Mouse (Mus musculus) megakaryocyte, adult 5-6 weeks (primary cell): ENCODE results near the gene Has1. TPM values are rescaled to one million over a fixed set of nuclear protein-coding genes. Genes with fewer than 3 reads are reported as not detected.

Source experiments
- ATAC-seq: 2 replicates; pipeline ENCODE4 v1.8.0; 2016; ENCODE audit warnings: mild to moderate bottlenecking, inconsistent platforms; ENCODE audit not compliant: poor library complexity, severe bottlenecking
- total RNA-seq, 2 experiments: library from RNA; stranded (forward) in 1 of 2; stranded (reverse) in 1 of 2; fragments of 153-499, 151-499 nt in 1 of 2; fragments of 221-1000, 200-1000 nt in 1 of 2; gene quantifications; 2 replicates each; pipeline versions ENCODE4 v1.2.3 to v1.2.4; 2015 to 2017

Has1 gene
- total RNA-seq, 2 experiments from 2014 or later, result not detected

- no peak for ATAC-seq
Observed at GRCm38 (mm10) chr17:17795527-17795926, 59.5 kb downstream of the Has1 start.

Other genes with a start within 250 kb of the Has1 start
- 89.2 and 89.9 TPM in 2 replicates for gene Lnpep, start 230.2 kb downstream of the Has1 start, total RNA-seq (2015)
- 57.6 and 72.7 TPM in 2 replicates for gene Lnpep, start 230.2 kb downstream of the Has1 start, total RNA-seq (2017)
- gene Vmn2r90, start 151.5 kb downstream of the Has1 start, total RNA-seq (2015), result not detected in 2 replicates
- not detected in 2 replicates for gene Vmn2r90, start 151.5 kb downstream of the Has1 start, total RNA-seq (2017)
- 7.5 and 10.1 TPM in 2 replicates for gene Spaca6, start 28.0 kb downstream of the Has1 start, total RNA-seq (2015)
- gene Spaca6, start 28.0 kb downstream of the Has1 start, total RNA-seq (2017), result 1.9 TPM in 1 of 2 replicates, not detected in the other
- gene Fpr1, start 28.7 kb upstream of the Has1 start, total RNA-seq (2015), result 65.4 and 74.3 TPM in 2 replicates
- gene Fpr1, start 28.7 kb upstream of the Has1 start, total RNA-seq (2017), result 53.9 and 57.5 TPM in 2 replicates
- 335 and 343 TPM in 2 replicates for gene Fpr2, start 32.6 kb upstream of the Has1 start, total RNA-seq (2015)
- 80.8 and 91.0 TPM in 2 replicates for gene Fpr2, start 32.6 kb upstream of the Has1 start, total RNA-seq (2017)
- gene Fpr3, start 32.6 kb upstream of the Has1 start, total RNA-seq (2015), result not detected in 2 replicates
- not detected in 2 replicates for gene Fpr3, start 32.6 kb upstream of the Has1 start, total RNA-seq (2017)
- gene Fpr-rs4, start 166.5 kb upstream of the Has1 start, total RNA-seq (2015), result not detected in 2 replicates
- gene Fpr-rs4, start 166.5 kb upstream of the Has1 start, total RNA-seq (2017), result not detected in 2 replicates
- gene Vmn2r124, start 194.2 kb upstream of the Has1 start, total RNA-seq (2015), result not detected in 2 replicates
- gene Vmn2r124, start 194.2 kb upstream of the Has1 start, total RNA-seq (2017), result not detected in 2 replicates
- gene Vmn2r91, start 229.8 kb upstream of the Has1 start, total RNA-seq (2015), result not detected in 2 replicates
- gene Vmn2r91, start 229.8 kb upstream of the Has1 start, total RNA-seq (2017), result not detected in 2 replicates